Mouse (Mus musculus) kidney, embryonic 14.5 days (tissue): ENCODE results near the gene Uprt. TPM values are rescaled to one million over a fixed set of nuclear protein-coding genes. Genes with fewer than 3 reads are reported as not detected.

ENCODE experiments used
- ATAC-seq: fragments of 200-750 bp; cut with Nextera tagmentation; 2 replicates; pipeline ENCODE4 v1.8.0; 2017; ENCODE audit warnings: moderate number of reproducible peaks, mild to moderate bottlenecking, moderate TSS enrichment, moderate library complexity; ENCODE audit not compliant: low FRiP score, low TSS enrichment
- H3K27ac ChIP-seq: fragments of 300-500 bp; sonication (generic); 2 replicates; pipeline ENCODE4 v1.5.1; 2014; ENCODE audit warnings: low read depth, mild to moderate bottlenecking, low read length, moderate library complexity, mixed read lengths
- H3K27me3 ChIP-seq: fragments of 300-500 bp; sonication (generic); 2 replicates; pipeline ENCODE4 v1.6.1; 2014; ENCODE audit warnings: mild to moderate bottlenecking, low read length; ENCODE audit not compliant: control insufficient read depth, insufficient read depth
- H3K36me3 ChIP-seq: fragments of 300-500 bp; sonication (generic); 2 replicates; pipeline ENCODE4 v1.6.1; 2014; ENCODE audit warnings: low read length, mixed read lengths; ENCODE audit not compliant: control insufficient read depth, insufficient read depth
- H3K4me1 ChIP-seq: fragments of 300-500 bp; sonication (generic); 2 replicates; pipeline ENCODE4 v1.6.1; 2014; ENCODE audit warnings: low read length, mixed read lengths; ENCODE audit not compliant: control insufficient read depth, insufficient read depth
- H3K4me2 ChIP-seq: fragments of 300-500 bp; sonication (generic); replicated peaks from 2 replicates; pipeline ENCODE4 v1.6.1; 2014; ENCODE audit warnings: low read depth, mild to moderate bottlenecking, low read length
- H3K4me3 ChIP-seq: fragments of 300-500 bp; sonication (generic); 2 replicates; pipeline ENCODE4 v1.5.1; 2014; ENCODE audit warnings: mild to moderate bottlenecking, low read length
- H3K9ac ChIP-seq: fragments of 300-500 bp; sonication (generic); 2 replicates; pipeline ENCODE4 v1.6.1; 2014; ENCODE audit warnings: low read depth, mild to moderate bottlenecking, low read length, moderate library complexity
- H3K9me3 ChIP-seq: fragments of 300-500 bp; sonication (generic); 2 replicates; pipeline ENCODE4 v1.6.1; 2016; ENCODE audit warnings: low read length; ENCODE audit not compliant: control insufficient read depth
- WGBS: fragments of 180-500 bp; shearing (Covaris S2); extraction: QIAGEN DNeasy Blood & Tissue Kit; methylation state at CpG from one replicate; pipeline ENCODE4 v1.1.7; 2014; 5-methylcytosine and 5-hydroxymethylcytosine counted together
- polyA plus RNA-seq: library from polyadenylated mRNA; unstranded; fragments of >200 nt; fragmentation: Nextera tagmentation; extraction: Ambion mirVana; gene quantifications from 2 replicates; pipeline ENCODE4 v1.2.1, GENCODE M21; 2014

The Uprt gene
- polyA plus RNA-seq, 1 experiment from 2014 or later, result 3.1 TPM

DNA sequence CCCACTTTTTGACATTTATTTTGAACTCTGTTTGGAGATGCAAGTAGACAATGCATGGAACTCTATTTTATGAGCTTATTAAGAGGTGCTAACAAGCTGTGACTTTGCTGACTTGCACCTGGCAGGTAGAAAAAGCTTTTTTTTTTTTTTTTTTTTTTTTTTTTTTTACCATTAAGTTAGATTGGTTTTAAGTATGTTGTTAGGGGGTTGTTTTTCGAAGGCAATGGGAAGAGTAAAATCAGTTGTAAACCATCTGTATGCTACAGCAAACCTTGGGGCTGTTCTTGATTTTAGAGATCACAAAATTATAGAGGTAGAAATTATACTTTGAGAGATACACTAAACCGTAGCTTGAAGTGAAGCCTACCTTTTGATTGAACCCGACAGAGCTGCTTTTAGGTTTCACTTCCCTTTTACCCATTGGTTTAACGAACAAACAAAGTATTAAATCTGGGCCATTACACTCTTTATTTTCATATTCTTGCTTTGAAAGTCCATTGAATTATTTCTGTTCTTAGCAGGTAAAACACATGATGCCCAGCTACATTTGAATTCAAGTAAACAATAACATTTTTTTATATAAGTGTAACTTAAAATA is 6.4 kb downstream of the Uprt start:
- no peaks in the 10 kb centered on the region for H3K27me3 ChIP-seq
- no peak overlapping the region for H3K9ac ChIP-seq
- ATAC-seq, result no peak
- no peak overlapping the region for H3K4me2 ChIP-seq
- no peaks in the 10 kb centered on the region for H3K36me3 ChIP-seq
- H3K4me3 ChIP-seq, result no peak overlapping the region
- 80% methylated on average over 4 of the region's 4 CpGs for WGBS
- H3K27ac ChIP-seq, result no peak overlapping the region
- no peaks in the 10 kb centered on the region for H3K4me1 ChIP-seq
- no peaks in the 10 kb centered on the region for H3K9me3 ChIP-seq

DNA sequence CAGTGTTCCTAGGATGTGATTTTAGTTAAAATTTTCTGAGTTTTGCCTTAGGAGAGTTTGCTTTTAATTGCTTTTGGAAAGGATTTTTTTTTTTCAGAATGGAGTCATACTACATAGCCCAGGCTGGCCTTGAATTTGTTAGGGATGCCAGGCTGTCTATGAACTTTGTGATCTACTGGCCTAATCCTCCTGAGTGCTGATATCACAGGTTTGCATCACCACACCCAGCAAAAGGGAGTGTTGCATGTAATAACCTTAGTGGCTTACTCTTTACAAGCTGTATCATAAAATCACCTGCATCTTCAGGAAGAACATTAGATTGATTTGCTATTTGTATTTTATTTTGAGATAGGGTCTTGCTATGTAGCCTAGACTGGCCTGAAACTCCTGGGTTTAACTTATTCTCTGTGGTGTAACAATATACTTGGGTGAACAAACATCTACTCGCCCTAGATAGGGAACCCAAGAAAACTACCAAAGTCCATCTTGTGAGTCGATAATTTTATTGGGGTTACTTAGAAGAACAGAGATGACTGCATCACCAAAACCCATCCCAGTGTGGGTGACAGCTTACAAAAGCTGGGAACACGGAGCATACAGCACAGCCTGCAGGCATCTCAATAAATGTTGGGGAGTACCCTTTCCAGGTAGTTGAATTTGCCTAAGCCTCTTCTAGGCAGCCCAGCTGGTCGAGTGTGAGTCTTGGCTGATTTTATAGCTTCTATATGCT is 7.2 kb downstream of the Uprt start:
- whole genome bisulfite sequencing, result 52% methylated on average over 4 of the region's 4 CpGs

DNA sequence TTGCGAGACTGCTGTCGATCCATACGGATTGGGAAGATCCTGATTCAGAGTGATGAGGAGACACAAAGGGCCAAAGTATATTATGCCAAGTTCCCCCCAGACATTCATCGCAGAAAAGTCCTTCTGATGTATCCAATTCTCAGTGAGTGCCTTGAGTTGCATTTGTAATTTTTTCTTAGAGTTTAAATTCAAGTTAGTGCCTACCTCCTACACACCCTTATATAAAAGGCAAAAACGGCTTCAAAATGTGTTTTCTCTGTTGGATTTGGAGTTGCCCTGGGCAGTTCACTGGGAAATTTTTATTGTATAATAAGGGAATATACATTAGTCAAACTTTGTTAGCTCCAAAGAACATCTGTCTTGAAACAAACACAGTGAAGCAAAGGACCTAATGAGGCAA is 19.1 kb downstream of the Uprt start:
- Histone ChIP-seq H3K4me3 (no peak overlapping the region), H3K4me2 (no peak overlapping the region), H3K27me3 (no peaks in the 10 kb centered on the region), H3K27ac (no peak overlapping the region), H3K36me3 (no peaks in the 10 kb centered on the region; the same call in 1 of the 2 replicates), H3K4me1 (no peaks in the 10 kb centered on the region), H3K9me3 (no peaks in the 10 kb centered on the region), H3K9ac (no peak overlapping the region)
- ATAC-seq, result no peak
- 89% methylated on average over 5 of the region's 5 CpGs for WGBS

More for the DNA sequence above, 7.2 kb downstream of the Uprt start:
- Histone ChIP-seq H3K36me3 (no peaks in the 10 kb centered on the region), H3K9me3 (no peaks in the 10 kb centered on the region), H3K9ac (no peak overlapping the region), H3K4me3 (no peak overlapping the region), H3K27ac (no peak overlapping the region), H3K4me2 (no peak overlapping the region), H3K4me1 (no peaks in the 10 kb centered on the region), H3K27me3 (no peaks in the 10 kb centered on the region)
- ATAC-seq, result no peak

DNA sequence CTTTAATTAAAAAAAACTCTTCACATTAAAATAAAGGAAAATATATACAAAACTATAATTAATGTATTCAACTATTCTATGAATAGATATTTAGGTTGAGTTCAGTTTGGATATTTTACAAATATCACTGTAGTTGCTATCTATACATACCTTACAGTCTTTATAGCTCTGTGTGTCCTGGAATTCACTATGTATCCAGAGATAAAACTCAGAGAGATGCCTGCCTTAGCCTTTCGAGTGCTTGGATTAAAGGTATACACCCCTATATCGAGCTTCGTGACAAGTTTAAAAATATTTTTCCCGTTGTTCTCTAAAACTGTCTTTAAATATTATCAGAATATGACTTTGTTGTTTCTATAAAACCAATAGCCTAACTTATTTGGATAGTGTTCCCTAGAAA is 60.0 kb downstream of the Uprt start:
- no peak overlapping the region for H3K4me2 ChIP-seq
- no peaks in the 10 kb centered on the region for H3K4me1 ChIP-seq
- H3K4me3 ChIP-seq, result no peak overlapping the region
- no peak overlapping the region for H3K27ac ChIP-seq
- 90% methylated on average over 4 of the region's 4 CpGs for WGBS
- no peaks in the 10 kb centered on the region for H3K9me3 ChIP-seq
- no peak overlapping the region for H3K9ac ChIP-seq
- no peak for ATAC-seq
- H3K27me3 ChIP-seq, result no peaks in the 10 kb centered on the region
- H3K36me3 ChIP-seq, result no peaks in the 10 kb centered on the region

GRCm38 (mm10) chrX:104543919-104544595 is 61.4 kb downstream of the Uprt start:
- H3K4me2 ChIP-seq, result no peak overlapping the region
- 78% methylated on average over 4 of the region's 4 CpGs for WGBS
- H3K36me3 ChIP-seq, result no peaks in the 10 kb centered on the region
- no peak for ATAC-seq
- no peaks in the 10 kb centered on the region for H3K4me1 ChIP-seq
- no peaks in the 10 kb centered on the region for H3K9me3 ChIP-seq
- H3K4me3 ChIP-seq, result no peak overlapping the region
- H3K27me3 ChIP-seq, result no peaks in the 10 kb centered on the region
- no peak overlapping the region for H3K27ac ChIP-seq
- no peak overlapping the region for H3K9ac ChIP-seq

DNA sequence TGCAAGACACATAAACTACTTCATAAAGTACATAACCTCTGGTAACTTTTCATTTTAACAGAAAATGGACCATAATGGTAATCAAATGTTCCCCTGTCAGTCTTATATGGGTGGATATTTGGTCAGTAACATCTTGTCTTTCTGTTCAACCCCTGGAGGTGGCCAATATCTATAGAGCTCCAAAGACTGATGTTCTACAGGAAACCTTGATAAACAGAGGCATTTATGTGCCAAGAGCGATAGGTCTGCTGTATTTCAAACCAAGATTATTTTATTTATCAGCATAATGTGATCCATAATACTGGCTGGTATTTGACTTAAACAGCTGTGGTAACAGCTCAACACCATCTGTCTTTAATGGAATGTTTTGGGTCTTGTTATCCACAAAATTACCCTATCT is 62.7 kb downstream of the Uprt start:
- no peak overlapping the region for H3K4me2 ChIP-seq
- WGBS, result 96% methylated on average over 1 of the region's 1 CpGs
- no peaks in the 10 kb centered on the region for H3K9me3 ChIP-seq
- no peak for ATAC-seq
- no peak overlapping the region for H3K4me3 ChIP-seq
- no peaks in the 10 kb centered on the region for H3K27me3 ChIP-seq
- no peak overlapping the region for H3K27ac ChIP-seq
- H3K9ac ChIP-seq, result no peak overlapping the region
- H3K4me1 ChIP-seq, result no peaks in the 10 kb centered on the region
- no peaks in the 10 kb centered on the region for H3K36me3 ChIP-seq

Other genes starting within 250 kb of the Uprt start
- 7.6 and 12.8 TPM in 2 replicates for gene Abcb7, start 69.0 kb upstream of the Uprt start, polyA plus RNA-seq
- 8.5 and 15.0 TPM in 2 replicates for gene Zdhhc15, start 188.2 kb downstream of the Uprt start, polyA plus RNA-seq